Mouse (Mus musculus) telencephalon, adult 2 months (tissue): ENCODE data around the gene Inpp5b.

Source experiments
- DNase-seq: peaks from one replicate; pipeline ENCODE4 v3.0.0-alpha.2; 2011; ENCODE audit warnings: low read depth, low spot score

The Inpp5b gene

GRCm38 (mm10) chr4:124765802-124766565 is 24.3 kb downstream of the Inpp5b start:
- DNase-seq = peak; percentile 52

- no peak for DNase-seq
Observed at GRCm38 (mm10) chr4:124766566-124766940, 24.9 kb downstream of the Inpp5b start.

GRCm38 (mm10) chr4:124768963-124769591 is 27.4 kb downstream of the Inpp5b start:
- DNase-seq = no peak

GRCm38 (mm10) chr4:124770624-124771023 is 29.0 kb downstream of the Inpp5b start:
- peak; percentile 60 for DNase-seq

- DNase-seq = no peak
Observed at GRCm38 (mm10) chr4:124772125-124772524, 30.5 kb downstream of the Inpp5b start.

GRCm38 (mm10) chr4:124773449-124773848 is 31.8 kb downstream of the Inpp5b start:
- DNase-seq = no peak

GRCm38 (mm10) chr4:124773995-124774394 is 32.3 kb downstream of the Inpp5b start:
- DNase-seq = no peak

GRCm38 (mm10) chr4:124774429-124774828 is 32.8 kb downstream of the Inpp5b start:
- DNase-seq = no peak

- no peak for DNase-seq
Observed at GRCm38 (mm10) chr4:124781361-124781760, 39.7 kb downstream of the Inpp5b start.

- DNase-seq = no peak
Observed at GRCm38 (mm10) chr4:124782395-124782794, 40.7 kb downstream of the Inpp5b start.

GRCm38 (mm10) chr4:124783937-124784336 is 42.3 kb downstream of the Inpp5b start:
- no peak for DNase-seq

- no peak for DNase-seq
Observed at GRCm38 (mm10) chr4:124790013-124790412, 48.4 kb downstream of the Inpp5b start.

GRCm38 (mm10) chr4:124792114-124792513 is 50.5 kb downstream of the Inpp5b start:
- no peak for DNase-seq

GRCm38 (mm10) chr4:124796141-124796540 is 54.5 kb downstream of the Inpp5b start:
- no peak for DNase-seq

GRCm38 (mm10) chr4:124796913-124797312 is 55.3 kb downstream of the Inpp5b start:
- DNase-seq = no peak

GRCm38 (mm10) chr4:124801552-124802308 is 60.1 kb downstream of the Inpp5b start, which contains the start of gene Mtf1:
Gene Mtf1 (plus strand): TSS chr4:124802104.
- DNase-seq = peak; percentile 86

- DNase-seq = peak; percentile 96
Observed at GRCm38 (mm10) chr4:124802309-124803260, 60.9 kb downstream of the Inpp5b start.

- DNase-seq = no peak
Observed at GRCm38 (mm10) chr4:124803406-124803805, 61.8 kb downstream of the Inpp5b start.

GRCm38 (mm10) chr4:124808511-124808910 is 66.9 kb downstream of the Inpp5b start:
- no peak for DNase-seq

- DNase-seq = no peak
Observed at GRCm38 (mm10) chr4:124809136-124809883, 67.7 kb downstream of the Inpp5b start.
